Mouse (Mus musculus): ENCODE data around the gene Zfyve28.

DNA sequence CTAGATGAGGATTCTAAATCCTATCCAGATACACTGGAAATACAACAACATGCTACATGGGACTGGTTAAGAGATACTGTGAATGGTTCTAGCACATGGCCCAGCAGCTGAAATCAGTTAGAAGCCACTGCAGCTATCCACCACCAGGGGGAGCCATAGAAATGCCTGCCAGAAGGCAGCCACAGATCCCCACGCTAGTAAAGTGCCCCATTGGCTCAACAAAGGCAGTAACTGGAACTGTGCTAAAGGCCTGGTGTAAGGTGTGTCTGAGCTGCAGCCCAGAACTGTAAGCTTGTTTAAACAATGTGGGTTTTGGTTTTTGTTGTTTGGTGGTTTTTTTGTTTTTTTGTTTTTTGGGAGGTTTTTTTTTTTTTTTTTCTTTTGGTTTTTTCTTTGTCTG, 78.0 kb downstream of the Zfyve28 start:
- TF ChIP-seq EP300 (IDR thresholded peaks at IDR 0.05; ENCODE audit: insufficient read depth, low read depth, low read length) = peak; percentile 81
- peak; percentile 97; the same call in 1 of the 2 replicates for TF ChIP-seq CTCF (IDR thresholded peaks at IDR 0.05)
- TF ChIP-seq POLR2A (IDR thresholded peaks at IDR 0.05; ENCODE audit: insufficient read depth, low read depth, low read length) = no peak
